Mouse (Mus musculus) limb, embryonic 12.5 days (tissue): ENCODE measurements around the gene Klhl8. TPM values are rescaled to one million over a fixed set of nuclear protein-coding genes. Genes with fewer than 3 reads are reported as not detected.

ENCODE experiments used
- ATAC-seq: fragments of 200-750 bp; cut with Nextera tagmentation; 2 replicates; pipeline ENCODE4 v1.8.0; 2017; ENCODE audit warnings: low read depth, moderate TSS enrichment; ENCODE audit not compliant: insufficient number of reproducible peaks, insufficient read depth, low FRiP score, low TSS enrichment
- H3K27ac ChIP-seq: fragments of 300-500 bp; sonication (generic); 2 replicates; pipeline ENCODE4 v1.5.1; 2016; ENCODE audit warnings: mild to moderate bottlenecking, moderate library complexity
- H3K27me3 ChIP-seq: fragments of 300-500 bp; sonication (generic); 2 replicates; pipeline ENCODE4 v1.6.1; 2016; ENCODE audit warnings: mild to moderate bottlenecking, moderate library complexity
- H3K36me3 ChIP-seq: fragments of 300-500 bp; sonication (generic); 2 replicates; pipeline ENCODE4 v1.6.1; 2016; ENCODE audit warnings: mild to moderate bottlenecking, moderate library complexity
- H3K4me1 ChIP-seq: fragments of 300-500 bp; sonication (generic); replicated peaks from 2 replicates; pipeline ENCODE4 v1.6.1; 2016
- H3K4me2 ChIP-seq: fragments of 300-500 bp; sonication (generic); 2 replicates; pipeline ENCODE4 v1.6.1; 2016; ENCODE audit warnings: mild to moderate bottlenecking, moderate library complexity
- H3K4me3 ChIP-seq: fragments of 300-500 bp; sonication (generic); replicated peaks from 2 replicates; pipeline ENCODE4 v1.5.1; 2016; ENCODE audit warnings: mild to moderate bottlenecking
- H3K9ac ChIP-seq: fragments of 300-500 bp; sonication (generic); replicated peaks from 2 replicates; pipeline ENCODE4 v1.6.1; 2016; ENCODE audit warnings: mild to moderate bottlenecking, moderate library complexity
- H3K9me3 ChIP-seq: fragments of 300-500 bp; sonication (generic); 2 replicates; pipeline ENCODE4 v1.6.1; 2016; ENCODE audit warnings: mild to moderate bottlenecking, moderate library complexity
- WGBS: fragments of 180-500 bp; shearing (Covaris S2); methylation state at CpG from one replicate; pipeline ENCODE4 v1.1.7; 2016; 5-methylcytosine and 5-hydroxymethylcytosine counted together
- polyA plus RNA-seq: library from polyadenylated mRNA; unstranded; fragments of >200 nt; fragmentation: Nextera tagmentation; extraction: Ambion mirVana; gene quantifications from 2 replicates; pipeline ENCODE4 v1.2.1, GENCODE M21; 2016

Gene Klhl8
- polyA plus RNA-seq, 1 experiment from 2014 or later = 13.8 TPM

- Histone ChIP-seq H3K9me3 (peaks cover 5% of the 10 kb centered on the region; the same call in 1 of the 2 replicates), H3K36me3 (no peaks in the 10 kb centered on the region), H3K27me3 (no peaks in the 10 kb centered on the region), H3K9ac (no peak overlapping the region), H3K4me2 (no peak overlapping the region), H3K4me1 (peaks cover 20% of the 10 kb centered on the region), H3K4me3 (no peak overlapping the region), H3K27ac (no peak overlapping the region)
- WGBS = 68% methylated on average over 5 of the region's 5 CpGs
- no peak for ATAC-seq
Measured at GRCm38 (mm10) chr5:103930511-103930910, 19.5 kb upstream of the Klhl8 start.

GRCm38 (mm10) chr5:103928196-103928550 lies 17.1 kb upstream of the Klhl8 start:
- 83% methylated on average over 7 of the region's 7 CpGs for WGBS
- ATAC-seq = no peak
- Histone ChIP-seq H3K4me1 (peaks cover 20% of the 10 kb centered on the region), H3K27me3 (0 out of 2 replicates have a peak, but pooled peaks cover under 1% of the 10 kb centered on the region), H3K9ac (no peak overlapping the region), H3K27ac (no peak overlapping the region), H3K9me3 (peaks cover 4% of the 10 kb centered on the region; the same call in 1 of the 2 replicates), H3K36me3 (no peaks in the 10 kb centered on the region), H3K4me3 (no peak overlapping the region), H3K4me2 (peak overlapping the region; percentile 52; the same call in 1 of the 2 replicates)

DNA sequence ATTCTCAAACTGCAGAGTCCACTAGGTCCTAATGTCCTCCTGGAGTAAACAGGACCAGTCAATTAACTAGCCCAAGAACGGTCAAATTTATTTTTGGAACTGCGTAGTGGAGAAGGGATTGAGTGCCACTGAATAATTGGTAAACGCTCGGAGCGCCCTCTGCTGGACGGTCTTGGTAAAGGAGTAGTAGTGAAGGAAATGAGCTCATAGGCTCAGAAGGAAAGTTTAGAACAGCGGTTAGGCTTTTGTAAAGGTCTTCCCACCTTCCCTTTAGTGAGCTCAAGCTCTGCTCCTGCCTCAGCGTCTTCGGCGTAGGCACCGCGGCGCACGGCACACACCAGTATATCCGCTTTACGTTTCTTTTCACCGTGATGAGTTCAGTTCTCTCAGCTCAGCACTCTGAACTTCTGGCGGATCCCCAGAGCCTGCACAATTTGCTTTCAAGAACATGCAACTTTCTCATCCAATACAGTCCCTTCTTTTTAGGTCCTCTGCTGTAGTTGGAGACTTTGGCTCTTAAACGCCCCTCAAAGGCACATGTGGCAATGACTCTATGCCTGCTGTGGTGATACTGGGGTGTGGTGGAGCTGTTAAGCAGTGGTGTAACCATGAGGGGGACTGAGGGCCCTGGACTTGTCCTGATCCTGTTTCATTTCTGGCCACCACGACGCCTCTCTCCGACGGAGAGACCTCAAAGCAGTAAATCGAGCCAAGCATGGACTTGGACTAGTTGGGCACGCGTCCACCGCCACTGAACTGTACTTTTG lies 16.6 kb upstream of the Klhl8 start:
- peaks cover 20% of the 10 kb centered on the region for H3K4me1 ChIP-seq
- no peaks in the 10 kb centered on the region for H3K9me3 ChIP-seq
- peak; percentile 66; the same call in 1 of the 2 replicates for ATAC-seq
- H3K27me3 ChIP-seq = 0 out of 2 replicates have a peak, but pooled peaks cover 3% of the 10 kb centered on the region
- H3K27ac ChIP-seq = no peak overlapping the region; the same call in 1 of the 2 replicates
- H3K36me3 ChIP-seq = no peaks in the 10 kb centered on the region
- H3K4me2 ChIP-seq = peak overlapping the region; percentile 52
- H3K9ac ChIP-seq = 0 out of 2 replicates have a peak overlapping the region, but pooled peaks have one; percentile 34
- H3K4me3 ChIP-seq = peak overlapping the region; percentile 23; the same call in 1 of the 2 replicates
- WGBS = 25% methylated on average over 27 of the region's 27 CpGs

DNA sequence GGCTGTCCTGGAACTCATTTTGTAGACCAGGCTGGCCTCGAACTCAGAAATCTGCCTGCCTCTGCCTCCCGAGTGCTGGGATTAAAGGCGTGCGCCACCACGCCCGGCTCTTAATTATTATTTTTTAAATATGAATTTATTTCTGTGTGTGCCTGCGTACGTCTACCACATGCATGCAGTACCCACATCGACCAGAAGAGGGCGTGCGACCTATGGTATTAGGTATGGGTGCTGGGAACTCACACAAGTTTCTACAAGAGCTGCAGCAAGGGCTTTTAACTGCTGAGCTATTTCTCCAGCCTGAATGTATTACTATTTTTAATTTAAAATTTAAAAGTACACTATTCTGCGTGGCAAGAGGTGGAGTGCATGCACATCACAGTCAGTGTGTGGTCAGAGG lies 15.3 kb upstream of the Klhl8 start:
- Histone ChIP-seq H3K9ac (no peak overlapping the region), H3K9me3 (no peaks in the 10 kb centered on the region), H3K4me1 (peaks cover 20% of the 10 kb centered on the region), H3K4me2 (no peak overlapping the region), H3K4me3 (no peak overlapping the region), H3K27me3 (0 out of 2 replicates have a peak, but pooled peaks cover 3% of the 10 kb centered on the region), H3K27ac (no peak overlapping the region), H3K36me3 (no peaks in the 10 kb centered on the region)
- 68% methylated on average over 12 of the region's 12 CpGs for WGBS
- no peak for ATAC-seq

- Histone ChIP-seq H3K4me2 (no peak overlapping the region), H3K36me3 (no peaks in the 10 kb centered on the region), H3K27me3 (0 out of 2 replicates have a peak, but pooled peaks cover 3% of the 10 kb centered on the region), H3K9ac (no peak overlapping the region), H3K9me3 (no peaks in the 10 kb centered on the region), H3K4me3 (no peak overlapping the region), H3K27ac (no peak overlapping the region), H3K4me1 (peaks cover 12% of the 10 kb centered on the region)
- 92% methylated on average over 2 of the region's 2 CpGs for WGBS
- no peak for ATAC-seq
Measured at GRCm38 (mm10) chr5:103923755-103924154, 12.7 kb upstream of the Klhl8 start.

GRCm38 (mm10) chr5:103923101-103923500 lies 12.0 kb upstream of the Klhl8 start:
- Histone ChIP-seq H3K27me3 (0 out of 2 replicates have a peak, but pooled peaks cover 3% of the 10 kb centered on the region), H3K9ac (no peak overlapping the region), H3K9me3 (no peaks in the 10 kb centered on the region), H3K27ac (no peak overlapping the region), H3K4me1 (peaks cover 6% of the 10 kb centered on the region), H3K4me2 (no peak overlapping the region), H3K4me3 (no peak overlapping the region), H3K36me3 (no peaks in the 10 kb centered on the region)
- 80% methylated on average over 6 of the region's 6 CpGs for WGBS
- no peak for ATAC-seq

- Histone ChIP-seq H3K36me3 (no peaks in the 10 kb centered on the region), H3K9me3 (no peaks in the 10 kb centered on the region), H3K9ac (no peak overlapping the region), H3K27me3 (0 out of 2 replicates have a peak, but pooled peaks cover 3% of the 10 kb centered on the region), H3K27ac (no peak overlapping the region), H3K4me1 (no peaks in the 10 kb centered on the region), H3K4me3 (no peak overlapping the region), H3K4me2 (no peak overlapping the region)
- WGBS = 74% methylated on average over 5 of the region's 5 CpGs
- ATAC-seq = no peak
Measured at GRCm38 (mm10) chr5:103922436-103922835, 11.4 kb upstream of the Klhl8 start.

DNA sequence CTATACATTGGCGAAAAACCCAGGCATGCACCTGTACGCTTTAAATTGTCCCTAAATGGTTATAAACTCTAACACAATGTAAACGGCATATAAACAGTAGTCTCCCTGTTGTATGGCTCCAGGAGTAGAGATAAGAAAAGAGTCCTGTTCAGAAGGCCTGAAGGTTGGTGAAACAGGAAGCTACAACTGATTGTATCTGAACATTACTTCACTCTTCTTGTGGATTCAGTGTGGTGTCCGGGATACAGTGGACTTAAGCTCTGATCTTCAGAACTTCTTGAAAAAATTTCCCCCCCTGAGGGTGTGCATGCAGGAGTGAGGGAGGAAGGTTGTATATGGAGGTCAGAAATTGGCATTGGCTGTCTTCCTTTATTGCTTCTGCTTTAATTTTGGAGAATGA lies 8.4 kb upstream of the Klhl8 start:
- Histone ChIP-seq H3K4me2 (no peak overlapping the region), H3K27ac (no peak overlapping the region), H3K27me3 (0 out of 2 replicates have a peak, but pooled peaks cover 3% of the 10 kb centered on the region), H3K36me3 (no peaks in the 10 kb centered on the region), H3K4me3 (no peak overlapping the region), H3K4me1 (peaks cover 11% of the 10 kb centered on the region; the same call in 1 of the 2 replicates), H3K9me3 (no peaks in the 10 kb centered on the region), H3K9ac (no peak overlapping the region)
- ATAC-seq = no peak
- 77% methylated on average over 4 of the region's 4 CpGs for WGBS

DNA sequence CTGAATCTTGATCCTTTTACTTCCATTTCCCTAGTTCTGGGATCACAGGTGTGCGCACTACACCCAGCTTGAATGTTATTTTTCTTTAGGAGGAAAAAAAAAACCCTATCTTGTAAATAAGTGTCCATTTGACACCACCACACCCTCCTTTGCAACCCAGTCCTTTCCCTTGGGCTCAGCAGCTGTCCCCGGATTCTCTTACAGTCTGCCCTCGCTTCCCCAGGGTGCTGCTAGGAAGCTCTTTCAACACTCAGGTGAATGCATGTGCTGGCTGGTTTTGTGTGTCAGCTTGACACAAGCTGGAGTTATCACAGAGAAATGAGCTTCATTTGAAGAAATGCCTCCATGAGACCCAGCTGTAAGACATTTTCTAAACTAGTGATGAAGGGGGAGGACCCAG lies 7.2 kb upstream of the Klhl8 start:
- no peak overlapping the region for H3K27ac ChIP-seq
- no peak overlapping the region for H3K9ac ChIP-seq
- WGBS = 72% methylated on average over 3 of the region's 3 CpGs
- no peak overlapping the region for H3K4me3 ChIP-seq
- ATAC-seq = no peak
- no peak overlapping the region for H3K4me2 ChIP-seq
- H3K36me3 ChIP-seq = no peaks in the 10 kb centered on the region
- peaks cover 11% of the 10 kb centered on the region; the same call in 1 of the 2 replicates for H3K4me1 ChIP-seq
- 0 out of 2 replicates have a peak, but pooled peaks cover 3% of the 10 kb centered on the region for H3K27me3 ChIP-seq
- H3K9me3 ChIP-seq = no peaks in the 10 kb centered on the region

DNA sequence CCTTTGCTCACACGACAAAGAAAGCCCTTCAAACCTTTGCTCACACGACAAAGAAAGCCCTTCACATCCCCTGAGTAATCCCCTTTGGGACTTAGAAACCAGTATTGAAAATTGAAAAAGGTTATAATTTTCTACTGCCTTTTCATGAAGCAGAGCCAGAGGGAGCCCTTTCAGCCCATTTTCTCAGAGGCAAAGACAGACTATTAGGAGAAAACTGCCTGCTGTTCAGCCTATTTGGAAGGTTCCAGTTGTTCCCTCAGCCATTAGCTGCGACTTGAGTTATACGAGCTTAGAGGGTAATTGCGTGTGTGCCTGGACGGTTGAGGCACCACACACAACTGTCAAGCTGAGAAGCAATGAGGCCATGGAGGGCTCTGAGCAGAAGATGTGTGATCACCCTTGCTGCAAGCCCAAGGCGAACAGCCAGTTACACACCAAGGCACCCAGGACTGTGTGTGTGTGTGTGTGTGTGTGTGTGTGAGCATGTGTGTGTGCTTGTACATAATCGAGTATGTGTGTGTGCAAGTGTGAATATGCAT lies 6.4 kb upstream of the Klhl8 start:
- H3K9ac ChIP-seq = no peak overlapping the region
- H3K9me3 ChIP-seq = no peaks in the 10 kb centered on the region
- H3K4me1 ChIP-seq = peaks cover 11% of the 10 kb centered on the region; the same call in 1 of the 2 replicates
- H3K4me2 ChIP-seq = no peak overlapping the region
- WGBS = 49% methylated on average over 8 of the region's 8 CpGs
- H3K4me3 ChIP-seq = no peak overlapping the region
- H3K27ac ChIP-seq = no peak overlapping the region
- H3K27me3 ChIP-seq = no peaks in the 10 kb centered on the region
- ATAC-seq = no peak
- no peaks in the 10 kb centered on the region for H3K36me3 ChIP-seq

DNA sequence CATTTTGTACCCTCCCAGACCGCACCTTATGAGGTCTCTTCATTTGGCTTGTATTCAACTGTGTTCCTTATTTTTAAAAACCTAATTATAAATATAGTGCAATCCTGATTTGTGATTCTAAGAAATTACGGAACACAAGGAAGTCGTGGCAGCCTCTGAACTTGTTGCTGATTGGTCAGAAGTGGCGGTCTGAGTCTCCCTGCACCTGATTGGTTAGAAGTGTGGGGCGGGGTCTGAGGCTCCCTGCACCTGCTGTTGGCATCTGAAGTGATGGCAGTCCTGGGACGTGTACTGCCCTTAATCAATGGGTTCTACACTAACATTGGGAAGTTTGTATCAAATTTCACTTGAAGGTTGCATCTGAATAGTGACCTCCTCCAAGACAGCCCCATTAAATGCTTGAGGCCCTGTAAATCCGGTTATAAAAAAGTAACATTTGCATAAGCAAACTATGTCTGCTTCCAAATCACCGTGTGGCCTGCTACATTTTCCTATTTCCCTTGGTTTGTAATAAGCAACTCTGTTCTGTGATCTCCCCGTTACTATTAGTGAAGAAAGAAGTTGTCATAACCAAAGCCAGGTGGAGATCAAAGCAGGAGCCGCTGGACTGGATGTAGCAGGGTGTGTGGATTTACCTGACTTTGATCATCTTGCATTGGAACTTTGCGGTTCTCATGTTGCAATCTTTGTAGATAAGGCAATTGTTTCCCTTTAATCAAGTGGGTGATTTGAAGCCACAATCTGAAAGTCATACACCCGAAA lies 5.7 kb upstream of the Klhl8 start:
- Histone ChIP-seq H3K36me3 (no peaks in the 10 kb centered on the region), H3K4me2 (no peak overlapping the region), H3K27ac (no peak overlapping the region), H3K4me1 (peaks cover 11% of the 10 kb centered on the region; the same call in 1 of the 2 replicates), H3K9ac (no peak overlapping the region), H3K9me3 (no peaks in the 10 kb centered on the region), H3K27me3 (no peaks in the 10 kb centered on the region), H3K4me3 (no peak overlapping the region)
- ATAC-seq = 0 out of 2 replicates have a peak, but pooled peaks have one; percentile 47
- 47% methylated on average over 12 of the region's 12 CpGs for WGBS
